ENCODE assay signal across 21 mouse cellular contexts in the genomic region with DNA sequence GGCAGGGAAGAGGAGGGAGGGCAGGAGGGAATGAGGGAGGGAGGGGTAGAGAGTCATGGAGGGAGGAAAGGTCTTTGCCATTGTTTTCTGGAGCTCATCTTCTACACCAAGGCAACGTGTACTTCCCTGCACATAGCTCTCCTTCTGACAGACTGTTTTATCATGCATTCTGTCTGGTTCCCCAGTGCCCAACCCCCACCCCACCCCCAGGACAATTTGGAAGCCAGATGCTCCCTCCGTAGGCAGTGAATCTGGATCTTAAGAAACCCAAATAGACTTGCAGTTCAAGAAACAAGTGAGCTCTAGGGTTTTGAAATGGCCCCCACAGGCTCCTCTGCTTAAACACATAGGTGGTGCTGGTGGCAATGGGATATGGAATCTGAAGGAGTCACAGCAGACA. TPM values are rescaled to one million over a fixed set of nuclear protein-coding genes. Genes with fewer than 3 reads are reported as not detected.
A peak's percentile ranks its signal among the peaks of the same experiment; 100 is the strongest.
DNase-seq lines count a peak whose midpoint lies in the region; ATAC-seq lines count a peak whose summit lies in the region.
"Had no signal": no experiment of that assay in that cellular context is flagged by ENCODE, and none has a peak within 500 bp of the region (broad histone marks: within the 10 kb centered on the region; RNA-seq: fewer than 3 reads in every experiment).

No protein-coding gene starts in this region.

- H3K27me3 ChIP-seq in hindbrain, embryonic 16.5 days (replicated peaks; ENCODE audit: control insufficient read depth, insufficient read depth, low read length) = no peaks in the 10 kb centered on the region
- H3K27me3 ChIP-seq: embryonic facial prominence, embryonic 12.5 days; forebrain, embryonic 13.5 days; forebrain, embryonic 15.5 days had no signal

- H3K27ac ChIP-seq in hindbrain, embryonic 16.5 days (ENCODE audit: low read depth, low read length) = no peak overlapping the region
- H3K27ac ChIP-seq: embryonic facial prominence, embryonic 10.5 days; embryonic facial prominence, embryonic 12.5 days; forebrain, embryonic 13.5 days; forebrain, embryonic 15.5 days had no signal

- no peak overlapping the region for H3K4me2 ChIP-seq in hindbrain, embryonic 16.5 days (ENCODE audit: low read length)
- H3K4me2 ChIP-seq: embryonic facial prominence, embryonic 12.5 days; forebrain, embryonic 13.5 days; forebrain, embryonic 15.5 days had no signal

- no peak for ATAC-seq in hindbrain, embryonic 16.5 days
- ATAC-seq: forebrain, embryonic 13.5 days; forebrain, embryonic 15.5 days; forebrain, postnatal 0 days had no signal

- H3K9ac ChIP-seq in hindbrain, embryonic 16.5 days (ENCODE audit: low read depth, low read length) = no peak overlapping the region
- H3K9ac ChIP-seq: embryonic facial prominence, embryonic 12.5 days; forebrain, embryonic 13.5 days; forebrain, embryonic 15.5 days; forebrain, postnatal 0 days had no signal

- peak; percentile 18 for DNase-seq in heart, adult 11 months
- no peak for DNase-seq in heart, postnatal 14 days
- DNase-seq in R1 (ENCODE audit: low read depth, low spot score) (peak; percentile 21), ZHBTc4 (ENCODE audit: low read depth, low spot score) (peak; percentile 18)
- DNase-seq in lung, adult 18-20 months = no peak
- DNase-seq: adrenal gland, adult 2 months; adrenal gland, postnatal 10 days; adrenal gland, postnatal 25 days; cerebellum, adult 11-12 months; cerebellum, adult 2 months; cerebellum, adult 9-10 months; cerebellum, postnatal 10 days; cerebellum, postnatal 25 days; forebrain, postnatal 0 days had no signal

- 43% methylated on average over 2 of the region's 2 CpGs for WGBS in hindbrain, embryonic 16.5 days

- H3K9me3 ChIP-seq in hindbrain, embryonic 16.5 days (ENCODE audit: control insufficient read depth, low read length) = no peaks in the 10 kb centered on the region
- H3K9me3 ChIP-seq: embryonic facial prominence, embryonic 10.5 days; embryonic facial prominence, embryonic 12.5 days; forebrain, embryonic 13.5 days; forebrain, embryonic 15.5 days had no signal

- intact Hi-C loops in heart, postnatal 14 days (cut with DNase I) = no loop called here

- H3K4me1 ChIP-seq in hindbrain, embryonic 16.5 days (ENCODE audit: control insufficient read depth, insufficient read depth, low read depth, low read length) = no peaks in the 10 kb centered on the region
- H3K4me1 ChIP-seq: embryonic facial prominence, embryonic 10.5 days; embryonic facial prominence, embryonic 12.5 days had no signal

- H3K36me3 ChIP-seq in hindbrain, embryonic 16.5 days (ENCODE audit: control insufficient read depth, insufficient read depth, low read length) = no peaks in the 10 kb centered on the region
- H3K36me3 ChIP-seq: embryonic facial prominence, embryonic 10.5 days; embryonic facial prominence, embryonic 12.5 days; forebrain, embryonic 15.5 days had no signal

- no peak overlapping the region for H3K4me3 ChIP-seq in hindbrain, embryonic 16.5 days (ENCODE audit: low read length)
- H3K4me3 ChIP-seq: embryonic facial prominence, embryonic 10.5 days; embryonic facial prominence, embryonic 12.5 days; forebrain, embryonic 13.5 days; forebrain, embryonic 15.5 days had no signal

RNA-seq across cellular contexts. Expression of a gene that starts 1.8 kb away (rescaled TPM):
- under 1 TPM; 0.22 to 0.29 TPM for total RNA-seq in heart, postnatal 14 days (2021)
- 0.49 and 0.76 TPM in 2 replicates for polyA plus RNA-seq in hindbrain, embryonic 16.5 days (2015; fragmentation: Nextera tagmentation; extraction: Ambion mirVana)
- total RNA-seq: adrenal gland, postnatal 25 days; forebrain, postnatal 0 days had no signal
- polyA plus RNA-seq: C2C12; forebrain, postnatal 0 days had no signal

RNA-seq across cellular contexts. Expression of a gene that starts 11.7 kb away (rescaled TPM):
- total RNA-seq in heart, postnatal 14 days (2021) = 1 to 10 TPM; 1.9 to 2.5 TPM
- 4.5 and 6.7 TPM in 2 replicates for polyA plus RNA-seq in hindbrain, embryonic 16.5 days (2015; fragmentation: Nextera tagmentation; extraction: Ambion mirVana)
- polyA plus RNA-seq: C2C12 had no signal

RNA-seq across cellular contexts. Expression of a gene that starts 42.0 kb away (rescaled TPM):
- total RNA-seq in heart, postnatal 14 days (2021) = under 1 TPM; 0.10 to 0.20 TPM
- 0.06 and 0.14 TPM in 2 replicates for polyA plus RNA-seq in hindbrain, embryonic 16.5 days (2015; fragmentation: Nextera tagmentation; extraction: Ambion mirVana)
- polyA plus RNA-seq: C2C12; embryonic facial prominence, embryonic 10.5 days; forebrain, embryonic 11.5 days had no signal

RNA-seq across cellular contexts. Expression of a gene that starts 51.8 kb away (rescaled TPM):
- 10 to 100 TPM; 24.3 to 26.5 TPM for total RNA-seq in heart, postnatal 14 days (2021)
- polyA plus RNA-seq in hindbrain, embryonic 16.5 days (2015; fragmentation: Nextera tagmentation; extraction: Ambion mirVana) = 8.9 and 10.6 TPM in 2 replicates

RNA-seq across cellular contexts. Expression of a gene that starts 51.9 kb away (rescaled TPM):
- 10 to 100 TPM; 10.7 to 12.9 TPM for total RNA-seq in heart, postnatal 14 days (2021)
- 33.2 and 34.3 TPM in 2 replicates for polyA plus RNA-seq in hindbrain, embryonic 16.5 days (2015; fragmentation: Nextera tagmentation; extraction: Ambion mirVana)

Comparison
In these comparisons a context has a peak if more than half of its experiments do, and no peak if none do; other contexts are left out.
1. DNase-seq: peak in heart, adult 11 months (single experiment), R1 (single experiment) and ZHBTc4 (single experiment); none in heart, postnatal 14 days (0 of 2) and lung, adult 18-20 months (0 of 2).